Mouse (Mus musculus): ENCODE measurements around the gene Ap1g2.

Ap1g2 gene

GRCm38 (mm10) chr14:55105836-55106809 is at the start of gene Ap1g2:
TSS of gene Ap1g2 (minus strand) at chr14:55106593.
- in situ Hi-C loops (cut with MboI, MseI), result no loop called here

- in situ Hi-C loops (cut with MboI, MseI), result loop anchor here in 1 of 2 experiments (5.0 kb wide), 1 partner anchor 64 kb away; no protein-coding TSS in a partner anchor
These were observed 46.6 kb upstream of the Ap1g2 start for GRCm38 (mm10) chr14:55152951-55153481.

GRCm38 (mm10) chr14:55152174-55152573 is 45.8 kb upstream of the Ap1g2 start:
- in situ Hi-C loops (cut with MboI, MseI), result loop anchor here in 1 of 2 experiments (5.0 kb wide), 1 partner anchor 65 kb away; no protein-coding TSS in a partner anchor

- in situ Hi-C loops (cut with MboI, MseI), result loop anchor here in 1 of 2 experiments (5.0 kb wide), 1 partner anchor 66 kb away; no protein-coding TSS in a partner anchor
These were observed 44.6 kb upstream of the Ap1g2 start for GRCm38 (mm10) chr14:55150985-55151384.

- in situ Hi-C loops (cut with MboI, MseI), result loop anchor here (5.0 to 25.0 kb wide), 2 partner anchors 288 kb away; no protein-coding TSS in a partner anchor
These were observed 42.6 kb upstream of the Ap1g2 start for GRCm38 (mm10) chr14:55149041-55149440.

- in situ Hi-C loops (cut with MboI, MseI), result loop anchor here (5.0 to 25.0 kb wide), 2 partner anchors 289 kb away; no protein-coding TSS in a partner anchor
These were observed 42.0 kb upstream of the Ap1g2 start for GRCm38 (mm10) chr14:55148363-55148915.

GRCm38 (mm10) chr14:55146829-55147401 is 40.5 kb upstream of the Ap1g2 start:
- in situ Hi-C loops (cut with MboI, MseI), result loop anchor here (5.0 to 25.0 kb wide), 2 partner anchors 290 kb away; no protein-coding TSS in a partner anchor

- in situ Hi-C loops (cut with MboI, MseI), result loop anchor here (5.0 to 25.0 kb wide), 2 partner anchors 291 kb away; no protein-coding TSS in a partner anchor
These were observed 39.9 kb upstream of the Ap1g2 start for GRCm38 (mm10) chr14:55146324-55146723.

- in situ Hi-C loops (cut with MboI, MseI), result loop anchor here in 1 of 2 experiments (25.0 kb wide), 1 partner anchor 298 kb away; no protein-coding TSS in a partner anchor
These were observed 32.9 kb upstream of the Ap1g2 start for GRCm38 (mm10) chr14:55139313-55139712.

- in situ Hi-C loops (cut with MboI, MseI), result loop anchor here in 1 of 2 experiments (25.0 kb wide), 1 partner anchor 302 kb away; no protein-coding TSS in a partner anchor
These were observed 29.3 kb upstream of the Ap1g2 start for GRCm38 (mm10) chr14:55135676-55136075.

GRCm38 (mm10) chr14:55126521-55126920 is 20.1 kb upstream of the Ap1g2 start:
- in situ Hi-C loops (cut with MboI, MseI), result loop anchor here in 1 of 2 experiments (25.0 kb wide), 1 partner anchor 311 kb away; no protein-coding TSS in a partner anchor

- in situ Hi-C loops (cut with MboI, MseI), result loop anchor here in 1 of 2 experiments (25.0 kb wide), 1 partner anchor 312 kb away; no protein-coding TSS in a partner anchor
These were observed 19.3 kb upstream of the Ap1g2 start for GRCm38 (mm10) chr14:55125711-55126110.

GRCm38 (mm10) chr14:55122359-55122758 is 16.0 kb upstream of the Ap1g2 start:
- in situ Hi-C loops (cut with MboI, MseI), result loop anchor here in 1 of 2 experiments (5.0 kb wide), 1 partner anchor 40 kb away; no protein-coding TSS in a partner anchor

- in situ Hi-C loops (cut with MboI, MseI), result loop anchor here in 1 of 2 experiments (5.0 kb wide), 1 partner anchor 40 kb away; no protein-coding TSS in a partner anchor
These were observed 15.6 kb upstream of the Ap1g2 start for GRCm38 (mm10) chr14:55121947-55122346.

- in situ Hi-C loops (cut with MboI, MseI), result loop anchor here in 1 of 2 experiments (5.0 kb wide), 1 partner anchor 43 kb away; no protein-coding TSS in a partner anchor
These were observed 13.2 kb upstream of the Ap1g2 start for GRCm38 (mm10) chr14:55119421-55120134.

GRCm38 (mm10) chr14:55118852-55119251 is 12.5 kb upstream of the Ap1g2 start:
- in situ Hi-C loops (cut with MboI, MseI), result no loop called here

- in situ Hi-C loops (cut with MboI, MseI), result no loop called here
These were observed 10.2 kb upstream of the Ap1g2 start, which contains the start of gene Jph4 for GRCm38 (mm10) chr14:55116425-55117200. TSS of gene Jph4 (minus strand) at chr14:55116935.

- in situ Hi-C loops (cut with MboI, MseI), result no loop called here
These were observed 9.5 kb upstream of the Ap1g2 start for GRCm38 (mm10) chr14:55115846-55116245.
